20 mouse cellular contexts compared by ENCODE assay signal in genomic region chr12:16354711-16355110, GRCm38 (mm10).
DNase-seq lines count a peak whose midpoint lies in the region; ATAC-seq and TF ChIP-seq lines count a peak whose summit lies in the region.
"Had no signal": no experiment of that assay in that cellular context is flagged by ENCODE, and none has a peak within 500 bp of the region (broad histone marks: within the 10 kb centered on the region; RNA-seq: fewer than 3 reads in every experiment).

No protein-coding gene starts in this region.

- 40% methylated on average over 1 of the region's 1 CpGs for WGBS in heart, adult 2 months
- 88% methylated on average over 1 of the region's 1 CpGs for WGBS in heart, embryonic 11.5 days (ENCODE audit: insufficient replicate concordance)

- H3K9me3 ChIP-seq in heart, embryonic 11.5 days (replicated peaks; ENCODE audit: control insufficient read depth, low read length): no peaks in the 10 kb centered on the region
- H3K9me3 ChIP-seq: embryonic facial prominence, embryonic 10.5 days; embryonic facial prominence, embryonic 12.5 days; forebrain, embryonic 13.5 days; forebrain, embryonic 15.5 days had no signal

- H3K36me3 ChIP-seq in heart, adult 2 months (ENCODE audit: control insufficient read depth, insufficient read depth, low read length): no peaks in the 10 kb centered on the region
- H3K36me3 ChIP-seq in heart, embryonic 11.5 days (ENCODE audit: control insufficient read depth, insufficient read depth, low read length): no peaks in the 10 kb centered on the region
- H3K36me3 ChIP-seq: embryonic facial prominence, embryonic 10.5 days; embryonic facial prominence, embryonic 12.5 days; forebrain, embryonic 15.5 days had no signal

- H3K4me1 ChIP-seq in heart, adult 2 months (ENCODE audit: control insufficient read depth, insufficient read depth, low read length): no peaks in the 10 kb centered on the region
- H3K4me1 ChIP-seq in heart, embryonic 11.5 days (ENCODE audit: control insufficient read depth, insufficient read depth, low read length): no peaks in the 10 kb centered on the region
- H3K4me1 ChIP-seq: embryonic facial prominence, embryonic 10.5 days; forebrain, embryonic 13.5 days; forebrain, embryonic 15.5 days had no signal

- ATAC-seq in heart, embryonic 11.5 days (replicated peaks; ENCODE audit: insufficient number of reproducible peaks, low FRiP score, low TSS enrichment): no peak
- ATAC-seq: forebrain, embryonic 13.5 days; forebrain, embryonic 15.5 days had no signal

- intact Hi-C loops in heart, adult 2 months (cut with DNase I): no loop called here
- intact Hi-C loops in heart, postnatal 10 days (cut with DNase I): no loop called here
- intact Hi-C loops in heart, postnatal 25 days (cut with DNase I): no loop called here

- no peak overlapping the region for H3K27ac ChIP-seq in heart, adult 2 months
- no peak overlapping the region for H3K27ac ChIP-seq in heart, embryonic 11.5 days (ENCODE audit: low read depth, low read length)
- H3K27ac ChIP-seq: embryonic facial prominence, embryonic 10.5 days; embryonic facial prominence, embryonic 12.5 days; forebrain, embryonic 13.5 days; forebrain, embryonic 15.5 days had no signal

- TF ChIP-seq EP300 in heart, adult 2 months (IDR thresholded peaks at IDR 0.05; ENCODE audit: insufficient read depth, low read depth, low read length): no peak

- H3K4me2 ChIP-seq in heart, embryonic 11.5 days: no peak overlapping the region
- H3K4me2 ChIP-seq: embryonic facial prominence, embryonic 12.5 days; forebrain, embryonic 13.5 days; forebrain, embryonic 15.5 days had no signal

- peak; percentile 10 to 30 for DNase-seq in heart, adult 18-20 months
- DNase-seq in heart, adult 2 months: no peak
- peak; percentile 10 to 19 for DNase-seq in heart, adult 9 months (ENCODE audit: low spot score in 2 of 2)
- DNase-seq in heart, postnatal 10 days: peak; percentile 46 to 52
- DNase-seq in heart, postnatal 25 days (ENCODE audit: low spot score): no peak
- DNase-seq in brain, adult 2 months (ENCODE audit: low read depth, low spot score): peak; percentile 8
- no peak for DNase-seq in layer of hippocampus, adult 8-10 months (ENCODE audit: low spot score in 2 of 2)
- DNase-seq: adrenal gland, adult 2 months; adrenal gland, postnatal 10 days; adrenal gland, postnatal 25 days; cerebellum, adult 11-12 months; cerebellum, adult 2 months; cerebellum, adult 9-10 months; cerebellum, postnatal 10 days; cerebellum, postnatal 25 days had no signal

- no peak for TF ChIP-seq POLR2A in heart, adult 2 months (IDR thresholded peaks at IDR 0.05; ENCODE audit: insufficient read depth, low read depth, low read length)

- TF ChIP-seq CTCF in heart, adult 2 months (IDR thresholded peaks at IDR 0.05): no peak

- no peak overlapping the region for H3K9ac ChIP-seq in heart, adult 2 months (ENCODE audit: low read depth, low read length)
- no peak overlapping the region for H3K9ac ChIP-seq in heart, embryonic 11.5 days (ENCODE audit: low read depth, low read length)
- H3K9ac ChIP-seq: embryonic facial prominence, embryonic 12.5 days; forebrain, embryonic 13.5 days; forebrain, embryonic 15.5 days had no signal

- H3K79me2 ChIP-seq in heart, adult 2 months (replicated peaks; ENCODE audit: control insufficient read depth, insufficient read depth, low read length): no peaks in the 10 kb centered on the region

- H3K4me3 ChIP-seq in heart, adult 2 months: no peak overlapping the region
- H3K4me3 ChIP-seq in heart, embryonic 11.5 days (ENCODE audit: low read depth, low read length): no peak overlapping the region
- H3K4me3 ChIP-seq: embryonic facial prominence, embryonic 10.5 days; embryonic facial prominence, embryonic 12.5 days; forebrain, embryonic 13.5 days; forebrain, embryonic 15.5 days had no signal

- H3K27me3 ChIP-seq in heart, adult 2 months (ENCODE audit: control insufficient read depth, insufficient read depth, low read length): no peaks in the 10 kb centered on the region
- H3K27me3 ChIP-seq in heart, embryonic 11.5 days (ENCODE audit: control insufficient read depth, insufficient read depth, low read length): no peaks in the 10 kb centered on the region
- H3K27me3 ChIP-seq: embryonic facial prominence, embryonic 12.5 days; forebrain, embryonic 13.5 days; forebrain, embryonic 15.5 days had no signal

Comparison
In these comparisons a context has a peak if more than half of its experiments do, and no peak if none do; other contexts are left out.
1. DNase-seq: peak in heart, adult 18-20 months (2 of 2), heart, adult 9 months (2 of 2), heart, postnatal 10 days (2 of 2) and brain, adult 2 months (single experiment); none in heart, adult 2 months (0 of 2), heart, postnatal 25 days (single experiment) and layer of hippocampus, adult 8-10 months (0 of 2).